Mouse (Mus musculus): ENCODE data around the gene Gm42420.
A peak's percentile ranks its signal among the peaks of the same experiment; 100 is the strongest.

Gene Gm42420

DNA sequence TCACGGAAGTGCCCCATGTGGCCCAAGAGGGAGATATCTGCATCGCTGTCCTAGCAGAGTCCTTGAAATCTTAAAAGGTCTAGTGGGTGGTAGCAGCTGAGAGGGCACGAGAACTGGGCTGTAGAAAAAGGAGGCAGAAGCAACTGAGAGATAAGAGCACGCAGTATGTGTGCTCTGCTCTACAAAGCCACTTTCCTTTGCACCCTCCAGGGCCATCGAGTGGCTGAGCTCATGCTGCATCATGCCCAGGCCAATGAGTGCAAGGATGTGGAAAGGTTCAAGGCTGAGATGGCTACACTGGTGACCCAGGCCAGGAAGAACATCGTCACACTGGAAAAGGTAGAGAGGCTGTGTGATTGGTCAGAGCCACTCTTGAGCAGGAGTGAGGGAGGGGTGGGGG is at the start of gene Gm42420:
Gene Gm42420 (plus strand): TSS at position 237 of the 400 bp plus-strand sequence.
- DNase-seq: no peak

DNA sequence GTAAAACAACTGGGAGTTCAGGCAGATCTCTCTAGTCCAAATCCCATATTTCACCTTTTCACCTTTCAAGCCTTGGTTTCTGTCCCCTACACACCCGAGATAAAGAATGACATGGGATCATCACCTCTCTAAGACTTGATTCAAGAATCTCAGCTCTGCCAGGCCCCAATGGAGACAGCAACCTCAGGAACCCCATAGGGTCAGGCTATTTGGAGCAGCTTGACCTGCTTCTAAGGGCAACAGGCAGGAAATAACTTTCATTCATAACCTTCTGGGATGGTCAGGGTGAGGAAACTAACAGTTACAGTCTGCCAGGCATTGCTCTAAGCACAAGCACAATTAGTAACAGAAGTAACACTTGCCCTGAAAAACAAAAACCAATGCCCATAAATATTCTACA is 48.9 kb upstream of the Gm42420 start:
- no peak for DNase-seq

DNA sequence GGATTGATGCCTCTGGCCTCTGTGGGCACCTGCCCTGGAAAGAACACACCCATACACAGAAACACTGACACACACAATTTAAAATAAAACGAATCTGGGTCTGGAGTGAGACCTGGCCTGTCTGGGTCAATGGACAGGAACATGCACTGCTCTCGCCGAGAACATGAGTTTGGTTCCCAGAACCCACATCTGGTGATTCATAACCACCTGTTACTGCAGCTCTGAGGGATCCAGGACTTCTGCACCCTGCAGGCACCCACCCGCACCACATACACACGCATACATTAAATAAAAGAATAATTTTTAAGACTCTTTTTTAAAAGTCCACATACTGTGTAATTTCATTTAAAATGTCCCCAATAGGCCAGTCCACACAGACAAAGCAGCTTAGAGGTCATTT is 48.3 kb upstream of the Gm42420 start:
- DNase-seq: no peak

DNA sequence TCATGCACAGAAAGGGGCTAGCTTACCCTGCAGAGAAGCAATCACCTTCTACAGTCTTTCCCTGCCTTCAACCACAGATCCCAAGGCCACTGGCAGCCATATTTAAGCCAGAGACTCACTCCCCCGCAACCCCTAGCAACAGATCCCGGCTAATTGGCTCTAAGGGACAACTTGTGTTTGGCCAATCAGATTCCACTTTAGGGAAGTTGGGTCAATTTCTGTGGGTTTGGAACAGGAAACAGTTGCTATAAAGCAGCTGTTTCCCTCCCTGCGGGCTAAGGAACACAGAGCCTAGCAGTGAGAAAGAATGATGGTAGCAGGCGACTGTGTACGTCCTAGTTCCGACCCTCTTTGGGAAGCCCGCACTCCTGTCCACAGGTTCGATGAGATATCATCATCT is 47.3 kb upstream of the Gm42420 start:
- DNase-seq: no peak

DNA sequence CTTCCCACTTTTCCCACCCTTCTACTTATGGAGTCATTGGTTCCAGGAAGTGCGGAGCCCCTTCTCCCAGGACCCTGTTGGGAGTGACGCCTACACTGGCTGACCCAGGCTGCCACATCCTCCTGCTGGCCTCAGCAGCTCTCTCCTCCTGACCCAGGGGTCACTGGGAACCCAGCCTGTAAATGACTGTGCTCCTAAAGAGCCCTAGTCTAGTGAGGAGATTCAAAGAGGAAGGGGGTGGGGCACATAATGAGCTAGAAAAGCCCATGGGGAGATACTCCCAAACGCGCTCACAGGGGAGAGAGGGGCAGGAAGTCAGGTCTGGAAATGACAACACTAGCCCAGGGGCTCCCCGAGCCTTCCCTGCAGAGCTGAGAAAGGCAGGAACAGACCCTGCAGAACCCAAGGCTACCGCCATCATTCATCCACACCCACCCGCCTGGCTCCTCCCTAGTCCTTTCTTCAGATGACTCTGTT is 45.8 kb upstream of the Gm42420 start:
- peak; percentile 79 for DNase-seq

DNA sequence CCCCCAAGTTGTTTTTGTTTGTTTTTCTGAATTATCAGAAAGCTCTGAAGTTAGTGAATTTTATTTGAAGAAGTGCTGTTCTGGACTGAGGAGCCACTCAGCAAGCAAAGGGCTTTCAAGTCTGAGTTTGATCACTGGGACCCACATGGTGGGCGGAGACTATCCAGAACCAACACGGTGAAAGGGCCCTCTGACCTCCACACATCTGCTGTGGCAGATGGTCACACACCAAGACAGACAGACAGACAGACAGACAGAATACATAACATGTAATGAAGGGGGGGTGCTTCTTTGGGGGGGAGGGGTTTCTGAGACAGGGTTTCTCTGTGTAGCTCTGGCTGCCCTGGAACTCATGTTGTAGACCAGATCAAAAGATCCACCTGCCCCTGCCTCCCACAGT is 45.0 kb upstream of the Gm42420 start:
- DNase-seq: no peak

DNA sequence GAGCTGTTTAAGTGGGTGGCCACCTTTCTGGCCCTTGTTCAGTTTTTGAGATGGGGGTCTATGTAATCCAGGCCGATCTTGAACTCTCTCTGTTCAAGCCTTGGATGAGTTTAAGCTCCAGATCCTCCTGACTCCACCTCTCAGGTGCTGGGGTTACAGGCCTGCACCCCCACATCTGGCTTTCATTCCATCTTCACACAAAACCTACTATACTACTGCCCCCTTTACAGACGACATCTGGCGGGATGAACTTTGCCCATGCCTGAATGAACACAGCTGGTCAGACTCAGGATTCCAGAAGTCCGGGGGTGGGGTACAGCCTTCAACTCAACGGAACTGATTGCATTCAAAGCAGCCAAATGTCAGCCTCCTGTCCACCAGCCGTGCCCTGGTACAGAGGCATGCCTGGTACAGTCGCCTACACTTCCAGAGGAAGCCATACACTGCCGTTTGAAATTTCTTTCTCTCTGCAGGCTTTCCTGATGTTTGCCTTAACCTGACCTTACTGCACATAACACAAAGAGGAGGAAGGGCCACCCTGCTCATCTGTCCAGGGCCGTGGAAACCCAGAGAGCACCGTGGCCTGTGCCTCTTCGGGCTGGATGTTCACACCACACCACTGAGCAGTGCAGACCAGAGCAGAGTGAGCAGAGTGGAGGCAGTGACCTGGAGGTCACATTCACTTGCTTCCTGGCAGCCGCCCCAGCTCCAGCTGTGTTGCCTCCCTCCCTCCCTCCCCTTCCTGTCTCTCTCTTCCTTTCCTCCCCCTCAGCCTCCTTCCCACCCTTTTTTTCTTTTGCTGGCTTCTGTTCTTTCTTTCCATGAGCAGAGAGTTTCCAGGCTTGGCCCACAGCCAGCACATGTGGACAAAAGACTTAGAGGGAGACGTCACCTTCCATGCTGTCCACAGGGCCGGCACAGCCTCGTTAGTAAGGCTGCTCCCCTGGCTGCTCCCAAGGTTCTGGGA is 42.6 kb upstream of the Gm42420 start:
- peak; percentile 92 for DNase-seq

DNA sequence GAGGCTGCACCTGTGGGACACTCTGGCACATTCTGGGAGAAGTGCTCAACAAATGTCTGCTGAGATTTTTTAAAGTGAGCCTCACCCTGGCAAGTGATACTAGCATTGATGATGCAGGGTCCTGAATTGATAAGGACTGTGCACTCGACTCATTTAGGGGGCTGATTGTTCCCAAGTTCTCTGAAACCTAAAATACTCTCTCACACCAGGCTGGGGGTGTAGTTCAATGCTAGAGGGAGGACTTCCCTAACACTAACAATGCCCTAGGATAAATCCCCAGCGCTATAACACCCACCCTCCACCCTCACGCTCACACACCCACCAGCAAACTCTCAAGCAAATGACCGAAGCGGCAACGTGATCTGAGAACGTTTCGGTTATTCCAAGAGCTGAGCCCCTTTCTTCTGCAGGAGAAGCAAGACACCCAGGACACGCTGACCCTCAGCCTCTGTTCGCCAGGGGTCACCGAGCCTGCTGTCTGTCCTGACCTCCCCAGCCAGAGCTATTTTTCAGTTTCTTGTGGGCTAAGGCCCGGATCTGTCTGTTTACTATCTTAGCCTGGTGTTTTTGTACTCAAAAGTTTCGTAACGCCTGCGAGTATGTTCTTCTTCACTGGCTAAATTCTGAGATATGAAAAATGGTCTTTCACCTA is 41.7 kb upstream of the Gm42420 start:
- peak; percentile 72 for DNase-seq

DNA sequence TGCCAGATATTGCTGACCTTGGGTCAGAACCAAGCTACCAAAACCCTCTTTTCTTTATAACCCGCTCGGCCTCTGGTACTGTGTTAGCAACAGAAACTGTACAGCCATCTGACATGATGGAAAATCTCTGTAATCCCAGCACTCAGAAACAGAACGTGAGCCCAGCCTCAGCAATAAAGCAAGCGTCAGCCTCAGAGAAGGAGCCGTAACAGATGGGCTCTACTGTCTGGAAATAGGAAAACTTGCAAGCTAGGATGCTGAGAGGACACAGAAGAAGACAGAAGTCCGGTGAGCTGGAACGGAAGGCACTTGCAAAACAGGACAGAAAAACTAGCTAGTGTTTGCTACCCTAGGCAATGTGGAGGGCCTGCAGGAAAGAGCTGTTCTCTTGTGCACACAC is 40.1 kb upstream of the Gm42420 start:
- no peak for DNase-seq

DNA sequence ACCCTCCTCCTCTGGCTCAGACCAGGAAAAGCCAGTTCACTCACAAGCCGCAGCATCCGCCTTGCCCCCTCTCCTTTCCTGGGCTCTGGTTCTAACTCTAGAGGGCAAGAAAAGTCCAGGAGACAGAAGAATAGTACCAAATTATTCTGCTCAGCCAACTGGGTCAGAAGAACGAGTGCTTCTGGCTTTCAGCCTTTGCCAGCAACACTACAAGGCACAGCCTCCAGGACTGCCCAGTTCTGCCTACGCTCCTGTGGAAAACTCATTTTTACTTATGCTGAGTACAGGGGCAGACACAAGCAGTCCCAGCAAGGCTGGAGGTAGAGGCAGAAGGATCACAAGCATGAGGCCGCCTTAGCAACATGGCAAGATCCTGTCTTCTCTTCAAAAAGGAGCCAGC is 37.5 kb upstream of the Gm42420 start:
- DNase-seq: no peak

DNA sequence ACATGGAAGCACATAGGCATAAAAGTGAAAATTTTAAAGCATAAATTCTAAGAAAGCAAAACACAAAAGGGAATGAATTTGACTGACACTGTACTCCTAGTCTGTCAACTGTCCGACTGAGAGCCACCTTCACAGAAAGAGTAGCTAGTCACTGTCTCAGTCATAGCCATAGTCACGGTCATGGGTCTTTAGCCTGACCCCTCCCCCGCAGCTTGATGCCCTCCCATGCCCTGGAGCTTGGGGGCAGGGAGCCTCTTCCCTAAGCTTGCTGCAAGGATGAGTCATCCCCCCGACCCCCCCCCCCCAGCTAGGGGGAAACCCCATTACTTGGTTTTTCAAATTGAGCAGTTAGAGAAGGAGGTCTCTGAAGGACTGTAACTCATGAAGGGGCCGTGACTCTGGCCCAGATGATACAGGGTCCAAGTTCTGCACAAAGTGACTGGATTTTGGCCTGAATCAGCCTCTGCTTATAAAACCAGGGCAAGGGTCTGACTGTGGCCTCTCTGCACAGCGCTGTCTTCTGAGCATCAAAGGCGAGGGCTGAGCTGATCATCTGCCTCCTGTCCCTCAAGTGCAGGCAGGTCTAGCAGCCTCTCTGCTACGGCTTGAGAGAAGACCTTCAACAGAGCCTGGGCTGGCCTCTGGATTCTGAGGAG is 33.4 kb upstream of the Gm42420 start:
- no peak for DNase-seq

DNA sequence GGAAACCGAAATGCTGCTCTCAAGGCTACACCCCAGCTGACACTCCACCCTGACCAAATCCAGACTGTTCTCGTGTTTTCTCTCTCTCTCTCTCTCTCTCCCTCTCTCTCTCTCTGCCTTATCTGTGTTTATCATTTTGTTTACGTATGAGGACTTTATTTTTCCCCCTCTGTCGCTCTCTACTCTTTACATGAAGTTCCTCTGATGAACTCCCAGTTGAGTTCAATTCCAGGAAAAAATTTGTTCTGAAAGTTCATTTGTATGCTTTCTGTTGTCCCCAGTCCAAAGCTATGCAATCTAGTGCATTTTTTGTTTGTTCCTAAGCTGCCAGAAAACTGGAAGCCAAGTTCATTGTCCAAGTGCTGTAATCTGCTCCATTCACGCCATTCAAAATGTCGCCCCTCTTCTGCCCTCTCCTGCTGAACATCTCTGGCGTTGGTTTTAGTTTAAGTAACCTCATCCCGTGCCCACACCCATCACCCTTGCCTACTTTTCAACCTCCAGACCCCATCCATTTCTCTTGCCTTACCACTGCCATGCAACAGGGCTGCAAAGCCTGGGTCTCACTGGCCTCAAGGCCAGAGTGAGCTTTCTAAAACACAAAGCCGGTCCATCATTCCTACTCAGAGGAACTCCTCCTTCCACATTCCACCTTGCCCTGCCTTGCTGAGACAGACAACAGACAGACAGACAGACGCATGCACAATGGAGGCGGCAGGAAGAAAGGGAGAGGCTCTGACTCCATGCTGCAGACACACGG is 30.5 kb upstream of the Gm42420 start:
- DNase-seq: peak; percentile 32

DNA sequence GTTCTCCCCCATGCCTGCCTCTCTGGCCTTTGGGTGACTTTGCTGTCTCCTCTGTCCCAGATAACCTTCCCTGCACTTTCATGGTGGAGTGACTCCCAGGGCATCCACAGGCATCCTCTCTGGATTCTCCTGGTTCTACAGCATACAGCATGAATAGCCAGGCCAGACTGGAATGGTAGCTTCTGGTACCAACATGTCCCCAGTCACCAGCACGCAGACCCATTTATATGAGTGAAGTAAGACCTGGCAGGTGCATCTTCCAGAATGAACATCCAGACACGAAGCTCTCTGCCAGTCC is 30.0 kb upstream of the Gm42420 start:
- no peak for DNase-seq

DNA sequence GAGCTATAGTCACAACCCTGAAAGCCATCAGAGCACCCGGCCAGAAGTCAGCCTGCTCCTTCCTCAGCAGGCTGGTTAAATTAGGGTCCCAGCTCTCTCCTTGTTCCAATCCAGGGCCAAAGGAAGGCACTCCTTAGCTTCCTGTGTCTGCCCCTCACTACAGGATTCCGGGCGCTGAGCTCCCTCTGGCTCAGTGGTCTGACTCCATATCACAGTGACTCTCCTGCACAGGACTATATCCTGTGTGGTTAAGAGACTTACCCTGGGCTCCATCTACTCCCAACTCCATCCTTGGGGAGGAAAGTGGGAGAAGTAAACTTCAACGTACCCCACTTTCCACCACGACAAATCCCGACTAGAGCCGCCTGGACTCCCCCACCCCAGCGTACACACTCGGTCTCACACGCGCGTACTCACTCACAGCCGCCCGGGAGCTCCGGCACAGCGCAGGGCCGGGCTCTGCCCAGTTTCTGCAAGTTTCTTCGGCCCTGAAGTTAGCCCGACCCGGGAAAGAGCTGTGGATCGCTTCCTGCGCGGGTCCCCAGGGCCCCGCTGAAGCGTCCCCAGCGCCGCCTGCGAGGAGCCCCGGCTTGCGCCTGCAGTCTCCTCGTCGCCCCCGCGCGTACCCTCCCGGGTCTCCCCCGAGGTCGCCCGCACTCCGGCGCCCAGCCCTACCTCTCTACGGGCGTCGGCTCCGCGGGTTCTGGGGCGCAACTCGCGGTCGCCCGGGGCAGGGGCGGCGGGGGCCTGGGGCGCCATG is 28.5 kb upstream of the Gm42420 start:
- DNase-seq: peak; percentile 59

DNA sequence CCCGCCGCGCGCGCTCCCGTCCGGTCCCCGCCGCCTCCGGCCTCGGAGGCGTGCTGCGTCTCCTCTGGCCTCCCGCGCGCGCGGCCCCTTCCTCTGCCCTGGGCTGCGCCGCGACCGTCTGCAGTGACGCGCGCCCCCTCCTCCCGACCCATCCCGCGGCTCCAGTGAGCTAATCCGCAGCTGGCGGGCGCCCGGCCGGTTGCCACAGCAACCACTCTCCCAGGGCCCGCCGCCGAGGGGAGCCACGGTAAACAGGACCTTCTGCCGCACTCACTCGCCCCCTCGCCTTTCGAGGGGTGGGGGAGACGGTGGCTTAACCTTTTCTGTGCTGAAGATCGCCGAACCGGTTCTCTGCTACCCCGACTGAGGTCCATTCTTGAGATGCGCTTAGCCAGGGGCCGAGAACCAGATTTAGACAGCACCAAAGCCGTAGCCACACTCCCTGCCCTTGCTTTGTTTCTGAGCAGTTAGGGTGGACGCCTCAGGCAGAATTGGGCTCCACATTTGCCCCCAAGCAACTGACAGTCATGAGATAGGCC is 27.8 kb upstream of the Gm42420 start, which contains the start of gene Dennd2a:
Gene Dennd2a (minus strand): TSS at position 145 of the 539 bp plus-strand sequence.
- DNase-seq: peak; percentile 92

DNA sequence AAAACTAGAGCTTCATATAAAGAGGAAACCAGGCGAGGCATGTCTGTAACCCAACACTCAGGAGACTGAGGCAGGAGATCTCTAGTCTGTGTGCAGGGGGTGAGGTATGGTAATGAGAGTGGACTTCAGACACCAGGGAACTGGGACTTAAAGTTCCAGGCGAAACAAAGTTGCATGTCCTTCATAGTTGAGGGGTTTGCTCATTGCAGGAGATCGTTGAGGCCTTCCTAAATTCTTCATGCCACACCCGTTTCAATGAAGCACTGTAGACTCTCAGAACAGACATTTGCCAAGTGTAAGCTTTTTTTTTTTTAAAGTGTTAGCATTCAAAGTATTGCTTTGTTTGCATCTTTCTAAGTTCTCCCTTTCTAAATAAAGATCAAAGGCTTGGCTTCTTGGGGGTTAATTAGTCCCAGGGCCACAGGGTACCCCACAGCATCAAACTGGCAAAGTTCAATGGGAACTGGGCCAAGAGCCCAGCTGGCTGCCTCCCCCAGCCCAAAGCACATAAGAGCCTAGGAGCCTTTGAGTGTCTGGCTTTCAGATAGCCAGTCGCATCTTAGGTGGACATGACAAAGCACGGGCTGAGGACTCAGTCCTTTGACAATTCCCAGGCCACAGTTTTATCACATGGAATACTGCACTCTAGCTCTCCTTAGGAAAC is 26.1 kb upstream of the Gm42420 start:
- DNase-seq: peak; percentile 32

DNA sequence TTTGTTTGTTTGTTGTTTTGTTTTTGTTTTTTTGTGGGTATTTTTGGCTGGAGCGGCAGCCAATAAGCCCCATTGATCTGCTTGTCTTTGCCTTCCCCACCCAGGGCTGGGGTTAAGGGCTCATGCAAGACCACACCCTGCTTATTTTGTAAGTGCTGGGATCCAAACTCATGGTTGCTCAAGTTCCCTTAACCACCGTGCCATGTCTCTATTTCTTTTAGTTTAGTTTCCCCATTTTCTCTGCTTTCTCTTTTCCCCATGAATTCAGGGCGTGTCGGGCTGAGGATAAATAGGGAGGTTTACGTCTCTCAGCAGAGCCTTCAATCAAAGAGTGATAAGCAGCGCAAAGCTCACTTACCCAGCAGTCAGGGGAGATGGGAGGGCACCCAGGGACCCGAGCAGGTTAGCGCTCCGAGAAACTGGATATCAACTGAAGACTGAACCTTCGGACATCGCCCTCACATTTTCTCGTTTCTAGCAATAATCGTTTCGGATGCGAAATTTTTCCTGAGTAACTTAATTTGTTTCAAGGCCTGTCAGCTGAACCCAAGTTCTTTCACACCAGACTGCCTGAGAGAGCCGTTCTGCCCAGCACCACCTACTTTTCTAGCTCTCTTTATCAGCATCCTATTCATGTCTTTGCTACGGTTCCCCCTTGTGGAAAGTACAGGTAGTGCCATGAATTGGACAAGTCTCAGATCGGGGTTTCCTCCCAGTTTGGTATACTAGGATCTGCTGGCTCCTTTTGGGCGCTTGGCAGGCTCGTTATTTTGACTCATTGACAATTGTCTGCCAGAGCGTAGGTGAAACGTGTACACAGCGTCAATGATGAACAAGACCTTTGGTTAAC is 23.2 kb upstream of the Gm42420 start:
- DNase-seq: peak; percentile 91

DNA sequence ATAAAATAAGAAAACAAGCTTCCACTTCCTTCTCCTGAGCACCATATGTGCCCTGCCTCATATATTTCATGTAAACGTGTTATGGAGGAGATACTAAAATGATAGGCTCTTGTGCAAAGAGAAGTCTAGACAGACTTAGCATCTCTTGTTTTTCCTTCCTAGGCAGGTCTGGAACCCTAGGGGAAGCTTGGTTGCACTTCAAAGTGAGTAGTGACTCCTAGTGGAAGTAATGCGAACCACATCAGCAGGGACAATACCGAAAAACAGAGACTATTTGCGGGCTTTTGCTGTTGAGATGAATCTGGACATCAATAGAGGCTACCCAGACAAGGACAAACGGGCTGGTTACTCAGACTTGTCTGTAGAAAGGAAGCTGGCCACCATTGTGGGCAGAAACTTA is 18.0 kb upstream of the Gm42420 start:
- DNase-seq: peak; percentile 63

DNA sequence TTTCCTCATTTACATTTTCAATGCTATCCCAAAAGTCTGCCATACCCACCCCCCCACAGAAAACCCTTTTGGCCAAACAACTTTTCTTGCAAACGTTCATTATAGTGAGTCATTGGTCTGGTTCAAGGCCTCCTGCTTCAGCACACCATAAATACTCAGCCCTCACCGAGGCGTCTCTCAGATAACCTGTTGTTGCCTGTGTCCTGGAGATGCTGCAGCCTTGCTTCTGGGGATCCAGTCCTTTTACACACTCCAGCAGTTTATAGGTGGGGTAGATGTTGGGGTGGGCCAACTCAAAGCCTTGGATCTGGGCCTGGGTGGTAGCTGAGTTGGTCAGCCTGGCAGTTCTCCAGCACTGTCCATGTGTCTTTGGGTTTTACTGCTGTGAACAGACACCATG is 15.1 kb upstream of the Gm42420 start:
- DNase-seq: no peak

Data from lung, postnatal 10 days (tissue).